Mouse (Mus musculus) left cerebral cortex, adult 18-20 months (tissue): ENCODE results near the gene Rab21. TPM values are rescaled to one million over a fixed set of nuclear protein-coding genes. Genes with fewer than 3 reads are reported as not detected.

Experiments
- DNase-seq, 2 experiments: peaks; one replicate each; pipeline ENCODE4 v3.0.0; 2021 to 2022; ENCODE audit warnings: low spot score in 2 of 2, mixed read lengths in 1 of 2
- total RNA-seq, 2 experiments: library from RNA; stranded (reverse); gene quantifications; 2 replicates each; pipeline ENCODE4 v1.2.3; 2021

The Rab21 gene
- total RNA-seq, 2 experiments from 2014 or later: 54.4 to 54.8 TPM

DNA sequence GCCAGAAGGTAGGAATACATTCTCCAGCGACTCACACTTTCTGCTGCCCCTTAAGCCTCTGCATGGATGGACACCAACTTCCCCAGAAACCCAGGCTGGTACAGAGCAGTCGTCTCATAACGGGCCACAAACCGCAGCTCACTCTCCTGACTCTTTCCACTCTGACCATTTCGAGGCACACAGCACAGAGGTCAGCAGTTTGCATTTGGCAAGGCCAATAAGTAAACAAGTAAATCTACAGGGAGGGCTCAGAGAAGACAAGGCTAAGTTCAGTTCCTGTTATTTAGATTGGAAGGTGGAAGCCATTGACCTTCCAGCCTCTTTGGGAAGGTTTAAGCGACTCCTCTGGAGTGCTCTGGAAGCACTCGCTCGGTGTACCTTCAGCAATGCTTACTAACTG is 26.5 kb downstream of the Rab21 start:
- no peak for DNase-seq

DNA sequence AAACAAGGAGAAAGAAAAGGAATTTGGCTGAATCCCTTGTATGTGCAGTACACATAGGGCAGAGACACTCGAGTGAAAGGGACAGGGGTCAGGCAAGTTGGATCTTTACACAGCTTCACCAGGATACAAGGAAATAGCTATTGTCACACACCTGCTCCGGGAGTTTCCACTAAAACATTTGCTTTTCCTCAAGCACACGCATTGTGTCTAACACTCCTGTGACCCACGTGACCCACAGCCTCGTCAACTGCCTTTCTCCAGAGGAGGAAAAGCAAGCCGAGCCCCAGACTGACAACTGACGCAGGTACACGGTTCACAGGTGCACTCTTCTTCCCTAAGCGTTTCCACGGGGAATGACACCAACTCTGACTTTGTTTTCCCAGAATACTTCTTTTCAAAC is 31.2 kb downstream of the Rab21 start:
- no peak for DNase-seq

DNA sequence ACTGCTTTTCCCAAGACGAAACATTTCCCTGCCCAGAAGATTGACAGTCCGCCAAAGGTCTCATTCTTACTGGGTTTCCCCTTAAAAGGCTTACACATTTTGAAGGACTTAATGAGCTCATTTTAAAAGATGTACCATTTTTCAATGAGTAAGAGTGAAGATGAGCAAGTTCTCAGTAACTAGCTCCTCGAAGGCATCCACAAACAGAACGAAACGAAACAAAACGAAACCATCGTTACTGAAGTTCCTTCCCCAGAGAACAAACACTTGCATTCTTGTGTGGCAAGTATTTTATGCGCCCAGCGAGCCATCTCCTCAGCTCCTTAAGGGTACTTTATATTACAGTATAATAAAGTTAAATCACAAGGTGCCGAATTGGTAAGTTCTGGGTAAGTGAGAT is 34.0 kb downstream of the Rab21 start:
- DNase-seq: no peak

DNA sequence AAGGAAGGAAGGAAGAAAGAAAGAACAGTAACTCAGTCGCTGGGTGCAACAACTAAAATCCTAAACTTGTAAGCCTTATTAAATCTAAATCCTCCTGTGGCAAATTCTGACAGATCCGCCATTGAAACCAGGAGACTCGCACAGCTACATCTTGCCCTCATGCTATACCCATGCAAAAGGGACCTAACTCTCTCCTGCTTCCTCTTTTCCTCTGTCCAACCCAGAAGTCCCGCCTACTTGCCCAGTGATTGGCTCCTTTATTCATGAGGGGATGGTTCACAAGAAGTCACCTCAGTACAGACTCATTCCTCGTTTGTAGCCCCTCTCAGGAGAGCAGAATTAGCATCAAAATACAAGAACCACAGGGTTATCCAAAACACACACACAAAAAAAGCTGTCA is 43.7 kb downstream of the Rab21 start:
- DNase-seq: no peak

DNA sequence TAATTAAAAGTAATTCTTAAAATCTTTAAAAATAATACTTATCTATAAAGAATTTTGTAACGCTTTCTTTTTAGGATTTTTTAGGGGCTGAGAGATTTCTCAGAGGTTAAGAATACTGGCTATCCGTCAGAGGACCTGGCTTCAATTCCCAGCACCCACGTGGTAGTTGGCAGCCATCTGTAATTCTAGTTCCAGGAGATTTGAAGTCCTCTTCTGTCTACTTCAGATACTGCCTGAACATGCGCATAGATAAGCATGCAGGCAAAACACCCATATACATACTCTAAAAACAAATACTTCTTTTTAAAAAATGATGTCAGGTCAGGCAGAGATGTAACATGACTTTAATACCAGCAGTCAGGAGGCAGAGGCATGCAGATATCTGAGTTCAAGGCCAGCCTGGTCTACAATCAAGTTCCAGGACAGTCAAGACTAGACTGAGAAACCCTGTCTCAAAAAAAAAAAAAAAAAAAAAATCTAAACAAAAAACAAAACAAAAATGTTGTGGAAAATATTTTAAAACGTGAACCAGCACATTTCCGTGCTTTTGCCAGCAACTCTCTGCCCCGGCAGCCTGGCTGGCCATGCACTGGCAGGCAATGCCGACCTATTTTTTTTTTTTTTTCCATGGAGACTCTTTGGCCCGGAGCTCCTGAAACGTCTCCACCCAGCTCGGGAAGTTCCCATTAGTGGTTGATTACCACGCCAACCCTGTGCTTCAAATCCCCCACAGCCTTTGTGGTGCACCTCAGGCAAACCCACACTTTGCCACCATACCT is 44.6 kb downstream of the Rab21 start:
- DNase-seq: no peak

DNA sequence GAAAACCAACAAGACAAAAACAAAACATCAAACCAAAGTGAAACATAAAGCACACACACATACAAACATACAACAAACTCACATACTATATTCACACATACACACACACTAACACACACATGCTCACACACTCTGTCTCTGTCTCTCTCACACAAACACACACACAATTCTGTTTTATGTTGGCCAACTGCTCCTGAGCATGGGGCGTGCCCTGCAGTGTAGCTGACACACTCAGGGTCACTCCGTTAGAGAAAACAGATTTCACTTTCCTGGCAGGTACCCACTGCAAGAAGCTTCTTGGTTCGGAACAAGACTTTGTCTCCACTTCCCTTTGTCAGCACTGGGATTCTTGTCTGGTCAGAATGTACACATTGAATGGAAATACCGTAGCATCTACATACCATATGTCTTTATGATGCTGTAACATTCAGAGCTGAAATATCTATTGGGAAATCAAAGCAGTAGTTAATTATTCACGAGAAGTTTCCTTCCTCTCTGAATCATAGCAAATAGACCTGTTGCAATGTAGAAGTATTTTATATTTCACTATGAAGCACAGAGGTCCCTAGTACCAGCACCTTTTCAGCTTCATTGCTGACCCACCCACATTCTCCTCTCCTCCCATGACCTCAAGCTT is 52.4 kb downstream of the Rab21 start:
- no peak for DNase-seq

DNA sequence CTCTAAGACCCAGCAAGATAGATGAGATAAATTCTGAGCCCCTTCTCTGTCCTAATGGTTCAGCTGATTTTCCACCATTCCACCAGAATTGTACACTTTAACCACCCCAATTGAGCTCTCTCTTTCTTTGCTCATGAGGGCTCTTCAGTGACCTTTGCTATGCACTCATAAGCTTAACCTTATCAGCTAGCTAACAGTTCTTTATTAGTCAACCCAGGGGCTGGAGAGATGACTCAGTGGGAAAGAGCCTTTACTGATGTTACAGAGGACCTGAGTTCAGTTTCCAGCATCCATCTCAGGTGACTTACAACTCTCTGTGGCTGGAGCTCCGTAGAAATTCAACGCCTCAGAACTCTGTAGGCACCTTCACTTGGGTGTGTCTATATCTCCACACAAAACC is 53.1 kb downstream of the Rab21 start:
- DNase-seq: no peak

DNA sequence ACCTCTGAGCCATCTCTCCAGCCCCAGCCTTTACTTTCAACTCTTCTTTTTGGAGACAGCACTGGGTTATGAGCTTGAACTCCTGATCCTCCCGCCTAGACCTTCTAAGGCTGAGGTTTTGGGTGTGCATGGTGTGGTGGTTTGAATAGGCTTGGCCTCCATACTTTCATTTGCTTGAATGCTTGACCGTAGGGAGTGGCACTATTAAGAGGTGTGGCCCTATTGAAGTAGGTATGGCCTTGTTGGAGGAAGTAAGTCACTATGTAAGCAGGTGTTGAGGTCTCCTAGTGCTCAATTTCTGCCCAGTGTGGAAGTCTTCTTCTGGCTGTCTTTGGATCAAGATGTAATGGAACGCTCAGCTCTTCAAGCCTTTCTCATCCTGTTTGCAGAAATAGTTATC is 54.0 kb downstream of the Rab21 start:
- DNase-seq: no peak

DNA sequence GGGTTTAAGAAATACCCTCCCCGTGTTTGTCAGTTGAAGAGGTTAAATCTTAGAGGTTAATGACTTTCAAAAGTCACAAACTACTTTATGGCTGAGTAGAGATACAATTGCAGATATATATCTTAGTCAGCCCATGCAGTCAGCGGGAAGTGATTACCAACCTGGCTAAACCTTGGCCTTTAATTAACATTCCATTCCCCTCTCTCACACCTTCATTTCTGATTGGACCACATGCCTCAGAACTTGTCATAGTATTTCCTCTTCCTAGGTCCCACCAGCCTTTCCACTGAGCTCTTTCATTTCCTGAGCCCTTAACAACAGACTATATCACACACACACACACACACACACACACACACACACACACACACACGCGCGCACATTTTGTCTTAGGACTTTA is 59.2 kb downstream of the Rab21 start:
- DNase-seq: no peak

DNA sequence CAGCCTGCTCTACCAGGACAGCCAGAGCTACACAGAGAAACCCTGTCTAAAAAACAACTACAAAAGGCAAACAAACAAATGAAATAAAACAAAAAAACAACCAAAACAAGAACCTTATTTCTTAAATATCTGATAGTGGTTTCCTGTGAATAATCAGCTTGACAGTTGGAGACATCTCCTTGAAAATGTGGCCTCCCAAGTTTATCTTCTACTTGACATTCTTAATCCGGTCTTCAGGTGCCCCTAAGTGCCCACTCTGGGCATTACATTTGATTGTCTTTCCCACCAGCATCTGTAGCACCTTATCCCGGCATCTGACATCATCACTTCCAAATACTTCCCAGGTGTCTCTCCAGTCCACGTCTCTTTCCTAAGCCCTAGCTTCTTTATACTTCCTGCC is 61.9 kb downstream of the Rab21 start:
- no peak for DNase-seq

DNA sequence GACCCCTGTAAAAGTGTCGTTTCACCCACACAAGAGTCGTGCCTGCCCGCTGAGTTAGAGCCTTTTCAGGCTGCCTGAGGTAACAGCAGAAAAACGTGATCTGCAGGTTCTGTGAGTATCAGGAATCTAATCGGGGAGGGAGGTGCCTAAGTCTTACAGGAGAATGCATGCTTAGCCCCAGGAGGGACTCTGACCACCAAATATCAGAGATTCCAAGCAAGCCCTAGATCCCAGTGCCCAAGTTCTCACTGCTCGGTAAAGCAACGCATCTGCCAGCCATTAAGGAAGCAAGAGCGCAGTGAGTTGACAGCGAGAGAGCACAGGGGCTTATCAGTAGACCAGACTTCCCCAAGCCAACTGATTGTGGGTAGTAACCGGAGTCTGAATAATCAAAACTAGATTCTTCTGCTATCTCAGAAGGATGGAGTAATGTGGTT is 63.1 kb downstream of the Rab21 start:
- DNase-seq: no peak

DNA sequence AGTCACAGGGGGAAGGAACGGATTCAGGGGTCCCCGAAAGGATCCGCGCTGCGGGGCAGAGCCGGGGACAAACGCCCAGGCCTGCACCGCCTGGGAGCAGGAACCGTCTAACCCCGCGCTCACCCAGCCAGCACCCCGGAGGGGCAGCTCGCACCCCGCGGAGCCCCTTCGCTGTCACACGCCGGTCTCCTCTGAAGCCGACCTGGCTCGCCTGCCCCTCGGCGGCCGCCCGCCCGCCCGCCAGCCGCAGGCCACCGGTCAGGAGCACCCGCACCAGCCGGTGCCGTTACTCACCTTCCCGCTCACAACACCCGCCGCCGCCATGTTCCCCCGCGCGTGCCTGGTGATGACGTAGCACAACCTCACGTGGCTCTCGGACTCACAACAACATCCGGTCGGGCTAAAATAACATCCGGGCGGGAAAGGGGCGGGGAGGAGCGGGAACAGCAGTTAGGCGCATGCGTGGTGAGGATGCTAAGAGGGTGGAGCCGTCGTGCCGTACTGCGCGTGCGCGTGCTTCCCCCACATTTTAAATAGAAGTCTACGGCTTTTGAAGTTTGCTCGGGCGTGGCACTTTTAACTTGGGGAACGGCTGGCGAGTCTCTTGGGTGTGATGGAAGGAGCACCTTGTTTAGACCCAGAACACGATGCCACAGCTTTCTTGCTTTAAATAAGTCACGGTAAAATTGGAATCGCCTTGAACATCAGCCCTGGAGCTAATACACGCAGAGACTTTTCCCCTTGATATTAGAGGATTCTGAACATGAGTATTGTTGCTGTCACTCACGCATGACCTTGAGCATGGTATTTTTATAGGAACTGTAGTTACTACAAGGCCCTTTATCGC is 64.1 kb downstream of the Rab21 start, which contains the start of gene Tbc1d15:
Tbc1d15 (minus strand) TSS at position 380 of the 847 bp plus-strand sequence.
- peak; percentile 98 for DNase-seq

DNA sequence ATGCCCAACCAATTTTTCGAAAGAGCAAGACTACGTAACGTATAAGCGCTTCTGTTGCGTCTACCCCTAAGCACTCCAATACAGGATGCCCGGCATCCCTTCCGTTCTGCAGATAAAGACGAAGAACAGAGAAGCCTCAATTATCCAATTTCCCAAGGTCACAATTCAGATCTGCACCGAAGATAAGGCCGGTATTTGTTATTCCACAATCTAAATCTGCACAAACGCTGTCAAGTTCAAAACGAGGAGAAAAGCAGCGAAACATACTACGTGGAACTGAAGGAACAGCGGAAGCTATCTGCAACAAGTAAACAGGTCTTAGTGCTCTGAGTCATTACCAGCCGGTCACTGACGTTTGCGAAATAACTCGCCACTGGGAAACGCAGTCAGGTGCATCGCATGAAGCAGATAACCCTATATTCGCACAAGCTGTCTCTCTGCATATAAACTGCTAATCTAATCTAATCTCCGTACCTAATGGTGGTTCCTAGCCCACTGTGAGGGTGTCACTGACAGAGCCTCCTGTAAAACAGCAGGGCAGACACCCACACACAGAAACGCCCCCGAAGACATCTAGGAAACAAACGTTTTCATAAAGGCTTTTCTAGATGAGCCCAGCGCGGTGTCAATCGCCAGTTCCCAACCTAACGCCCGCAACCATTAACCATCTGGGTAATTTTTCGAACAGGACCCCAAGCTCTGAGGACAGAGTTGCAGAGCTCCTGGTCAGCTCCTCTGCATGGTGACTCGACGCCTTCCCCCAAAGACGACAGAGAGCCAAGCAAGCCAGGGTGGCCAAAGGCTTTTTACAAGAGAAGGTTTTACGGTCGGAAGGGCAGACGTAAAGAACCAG is 64.9 kb downstream of the Rab21 start:
- DNase-seq: no peak

DNA sequence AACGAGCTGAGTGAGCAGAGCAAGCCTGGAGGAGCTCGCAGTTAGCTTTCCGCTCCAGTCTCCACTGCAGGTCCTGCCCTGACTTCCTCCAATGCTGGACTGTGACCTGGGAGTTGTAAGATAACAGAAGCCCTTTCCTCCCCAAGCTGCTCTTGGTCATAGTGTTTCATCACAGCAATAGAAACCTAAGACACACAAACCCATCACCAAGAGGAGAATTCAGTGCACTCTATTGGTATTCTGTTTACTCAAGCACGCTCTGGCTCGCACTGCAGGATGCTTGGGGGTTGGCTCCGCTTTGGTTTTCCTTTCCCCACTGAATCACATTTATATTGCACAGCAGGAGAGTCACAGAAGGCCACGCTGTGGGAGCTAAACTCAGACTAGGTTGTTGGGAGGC is 67.4 kb downstream of the Rab21 start:
- DNase-seq: no peak

DNA sequence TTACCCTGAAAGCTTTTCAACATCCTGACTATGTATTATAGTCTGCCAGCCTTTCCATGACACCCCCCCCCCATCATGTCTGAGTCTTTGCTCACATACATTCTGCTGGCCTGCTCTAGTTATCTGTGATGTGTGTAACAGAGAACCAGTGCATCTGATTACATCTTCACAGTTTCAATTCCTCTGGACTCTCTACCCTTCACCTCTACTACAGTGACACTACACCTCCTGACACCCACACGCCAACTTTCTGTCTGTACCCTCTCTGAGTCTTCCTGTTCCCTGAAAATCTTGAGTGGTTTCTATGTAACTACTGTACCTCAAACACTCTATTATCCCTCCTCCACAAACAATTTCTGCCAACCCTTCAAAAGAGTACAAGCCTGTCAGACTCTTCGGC is 69.9 kb downstream of the Rab21 start:
- DNase-seq: no peak

DNA sequence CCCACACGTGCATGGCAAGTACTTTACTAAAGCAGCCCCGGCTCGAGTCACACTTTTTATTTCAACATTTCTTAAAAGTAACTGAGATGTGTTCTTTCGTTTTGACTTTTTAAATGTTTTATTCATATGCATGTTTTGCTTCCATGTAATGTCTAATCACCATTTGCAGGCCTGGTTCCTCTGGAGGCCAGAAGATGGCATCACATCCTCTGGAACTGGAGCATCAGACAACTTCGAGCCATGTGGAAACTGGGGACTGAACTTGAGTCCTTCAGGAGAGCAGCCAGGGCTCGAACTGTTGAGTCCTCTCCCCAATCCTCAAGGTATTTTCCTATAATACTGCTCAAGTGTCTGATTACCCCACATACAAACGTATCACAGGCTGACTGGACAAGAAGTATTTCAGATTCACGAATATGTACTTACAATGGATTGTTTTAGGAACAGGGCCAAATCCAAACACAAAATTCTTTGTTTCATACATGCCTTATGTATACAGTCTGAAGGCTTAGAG is 74.3 kb downstream of the Rab21 start:
- no peak for DNase-seq

DNA sequence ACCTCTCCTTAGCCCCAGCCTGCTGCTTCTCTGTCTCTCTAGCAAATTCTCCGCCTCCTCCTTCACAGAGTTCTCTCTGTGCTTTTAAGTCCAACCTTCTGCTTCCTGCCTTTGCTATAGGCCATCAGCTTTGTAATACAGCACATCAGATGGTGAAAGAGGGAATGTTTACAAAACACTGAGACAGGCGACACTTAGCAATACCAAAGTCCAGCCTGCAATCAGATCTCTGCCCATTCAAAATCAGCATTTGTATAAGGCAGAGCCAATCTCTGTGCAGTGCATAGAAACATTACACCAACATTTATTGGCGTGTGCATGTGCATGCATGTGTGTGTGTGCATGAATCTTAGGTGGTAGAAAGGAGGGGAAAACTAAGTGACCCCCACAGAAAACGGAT is 77.5 kb downstream of the Rab21 start:
- DNase-seq: no peak
